Mouse (Mus musculus) liver, adult 2 months (tissue): Measurements from ENCODE around the gene Edc4.

Experiments
- CTCF ChIP-seq: fragments of 200-500 bp; IDR thresholded peaks from 2 replicates; pipeline ENCODE4 v1.5.1; 2011; ENCODE audit warnings: low read depth, low read length, control low read depth
- POLR2A ChIP-seq: fragments of 200-500 bp; IDR thresholded peaks from 2 replicates; pipeline ENCODE4 v1.6.1; 2011; ENCODE audit warnings: low read length, control low read depth; ENCODE audit not compliant: insufficient read depth; ENCODE audit errors: extremely low read depth

DNA sequence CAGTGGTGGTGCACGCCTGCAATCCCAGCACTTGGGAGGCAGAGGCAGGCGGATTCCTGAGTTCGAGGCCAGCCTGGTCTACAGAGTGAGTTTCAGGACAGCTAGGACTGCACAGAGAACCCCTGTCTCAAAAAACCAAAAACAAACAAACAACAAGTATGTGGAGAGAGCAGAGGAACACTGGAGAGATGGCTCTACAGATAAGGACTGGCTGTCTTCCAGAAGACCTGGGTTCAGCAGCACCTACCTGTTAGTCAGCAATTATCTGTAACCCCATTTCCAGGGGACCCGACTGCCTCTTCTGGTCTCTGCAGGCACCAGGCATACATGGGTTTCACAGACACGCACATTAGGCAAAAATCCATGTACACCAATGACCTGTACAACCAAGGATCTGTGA is 41.5 kb upstream of the Edc4 start:
- TF ChIP-seq CTCF (no peak), POLR2A (no peak)
